Mouse (Mus musculus) layer of hippocampus, postnatal 14 days (tissue): ENCODE measurements at regions not wholly inside any gene's neighbourhood (a gene's known extent, or its start where the extent isn't known, plus 50 kb on each side); places are given as distances from the start of the nearest gene placed in this dataset.
A peak's percentile ranks its signal among the peaks of the same experiment; 100 is the strongest.
"Not testable (repeated sequence)": the region's sequence is repeated elsewhere in the genome, so short reads cannot be mapped to it uniquely, and the experiment has no call there.

Experiments used
- DNase-seq, 2 experiments: peaks; one replicate each; pipeline ENCODE4 v3.0.0; 2021 to 2022; ENCODE audit warnings: low spot score in 2 of 2, mixed read lengths in 1 of 2

GRCm38 (mm10) chr8:26596665-26597362 lies 380.3 kb upstream of the Zfp703 start:
- DNase-seq = no peak

- DNase-seq = no peak
Observed at GRCm38 (mm10) chr8:26598520-26598919, 378.6 kb upstream of the Zfp703 start.

DNA sequence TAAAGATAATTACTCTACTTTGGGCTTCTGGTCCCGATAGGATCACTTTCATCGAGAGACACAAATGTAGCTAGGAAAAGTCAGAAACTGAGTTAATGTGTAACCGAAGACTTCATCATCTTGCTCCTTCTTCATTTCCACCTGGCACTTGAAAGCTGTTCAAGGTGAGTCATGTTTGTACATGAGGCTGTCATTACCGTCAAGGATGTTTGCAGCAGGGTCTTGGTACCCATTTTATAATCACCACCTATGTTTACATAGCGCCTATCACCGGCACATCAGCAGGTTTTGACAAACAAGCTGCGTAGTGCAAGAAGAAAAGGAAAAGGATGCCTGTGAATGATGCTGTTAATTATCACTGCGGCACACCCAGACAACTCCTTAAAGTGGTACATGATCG lies 377.0 kb upstream of the Zfp703 start:
- DNase-seq = no peak

GRCm38 (mm10) chr8:26608001-26608400 lies 369.1 kb upstream of the Zfp703 start:
- no peak for DNase-seq

- DNase-seq = no peak
Observed at GRCm38 (mm10) chr8:26608588-26608987, 368.5 kb upstream of the Zfp703 start.

DNA sequence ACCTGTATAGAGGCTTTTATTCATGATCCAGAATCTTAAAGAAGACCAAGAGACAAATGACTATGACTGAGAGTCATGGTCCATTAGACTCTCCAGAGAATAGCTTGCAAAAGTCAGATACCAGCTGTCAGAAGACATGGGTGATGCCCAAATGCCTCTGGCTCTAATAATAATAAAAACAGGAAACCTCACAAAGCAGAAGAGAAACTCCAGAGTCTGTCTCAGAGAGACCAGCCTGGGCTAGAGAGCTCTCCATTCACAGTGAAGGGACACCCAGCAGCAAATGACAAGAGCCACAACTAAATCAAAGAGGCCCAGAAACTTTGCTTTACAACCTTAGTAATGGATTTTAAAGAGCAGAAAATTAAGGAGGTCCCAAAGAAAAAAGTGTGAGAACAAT lies 365.0 kb upstream of the Zfp703 start:
- no peak for DNase-seq

GRCm38 (mm10) chr8:26622311-26623052 lies 354.6 kb upstream of the Zfp703 start:
- no peak for DNase-seq

- DNase-seq = no peak
Observed at GRCm38 (mm10) chr8:26626186-26626585, 350.9 kb upstream of the Zfp703 start.

GRCm38 (mm10) chr8:26626651-26627077 lies 350.5 kb upstream of the Zfp703 start:
- no peak for DNase-seq

- no peak for DNase-seq
Observed at GRCm38 (mm10) chr8:26627191-26627891, 349.8 kb upstream of the Zfp703 start.

GRCm38 (mm10) chr8:26630544-26630943 lies 346.6 kb upstream of the Zfp703 start:
- DNase-seq = no peak

GRCm38 (mm10) chr8:26635701-26636100 lies 341.4 kb upstream of the Zfp703 start:
- no peak for DNase-seq

GRCm38 (mm10) chr8:26645375-26645774 lies 331.8 kb upstream of the Zfp703 start:
- not testable (repeated sequence) for DNase-seq

DNA sequence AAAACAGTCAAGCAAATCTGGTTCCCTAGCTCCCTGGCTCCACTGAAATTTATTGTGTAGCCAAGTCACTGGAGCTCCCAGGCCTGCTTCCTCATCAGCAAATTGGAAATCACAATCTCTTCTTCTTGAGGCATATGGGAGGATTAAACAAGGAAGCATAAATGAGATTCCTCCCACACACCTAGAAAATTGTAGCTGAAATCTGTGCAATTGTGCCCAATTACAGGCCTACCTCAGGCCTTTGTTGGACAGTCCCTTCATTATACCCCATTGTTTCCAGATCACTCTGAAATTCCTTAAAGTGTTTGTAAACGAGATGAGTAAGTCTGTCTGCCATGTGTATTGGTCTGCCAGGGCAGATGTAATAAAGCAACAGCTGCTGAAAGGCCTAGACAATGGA lies 326.8 kb upstream of the Zfp703 start:
- DNase-seq = peak; percentile 11 to 15

- no peak for DNase-seq
Observed at GRCm38 (mm10) chr8:26655897-26656296, 321.2 kb upstream of the Zfp703 start.

- DNase-seq = no peak
Observed at GRCm38 (mm10) chr8:26656310-26657075, 320.6 kb upstream of the Zfp703 start.

DNA sequence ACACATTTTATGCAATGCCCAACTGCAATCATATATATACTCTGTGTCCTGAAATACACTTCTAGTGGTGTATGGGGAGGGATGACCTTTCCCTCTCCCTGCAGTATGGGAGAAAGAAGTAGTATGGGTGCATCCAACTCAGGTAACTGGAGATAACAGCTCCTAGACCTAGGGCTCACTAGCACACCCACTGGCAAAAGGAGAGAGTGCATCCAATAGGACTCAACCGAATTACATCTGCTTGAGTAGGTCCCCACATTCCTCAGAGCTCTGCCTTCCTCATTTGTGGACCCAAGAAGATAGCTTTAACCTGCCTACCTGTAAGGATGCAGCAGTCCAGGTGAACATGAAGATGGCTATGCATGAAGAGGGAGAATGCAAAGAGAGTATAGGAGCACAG lies 317.7 kb upstream of the Zfp703 start:
- no peak for DNase-seq

- no peak for DNase-seq
Observed at GRCm38 (mm10) chr8:26669541-26669940, 307.6 kb upstream of the Zfp703 start.

GRCm38 (mm10) chr8:26672486-26673395 lies 304.4 kb upstream of the Zfp703 start:
- no peak for DNase-seq

- DNase-seq = peak; percentile 14 to 57
Observed at GRCm38 (mm10) chr8:26677584-26678138, 299.5 kb upstream of the Zfp703 start.
